Mouse (Mus musculus): Measurements from ENCODE around the gene Sept7. TPM values are rescaled to one million over a fixed set of nuclear protein-coding genes. Genes with fewer than 3 reads are reported as not detected.

Gene Sept7
- polyA plus RNA-seq (2012; rRNA removed), result 225 and 240 TPM in 2 replicates

GRCm38 (mm10) chr9:25252283-25252726, at the start of gene Sept7:
Gene Sept7, plus strand, starts transcription at chr9:25252439.
- WGBS, result under 1% methylated on average over 54 of the region's 54 CpGs
- Histone ChIP-seq H3K27ac (ENCODE audit: insufficient read depth, low read length) (peak within 1 kb of the TSS; percentile 67), H3K4me1 (ENCODE audit: control insufficient read depth, insufficient read depth, low read length) (no peaks in the 10 kb centered on the region), H3K4me3 (replicated peaks; ENCODE audit: insufficient read depth, low read depth, low read length) (peak within 1 kb of the TSS; percentile 99), H3K27me3 (ENCODE audit: control insufficient read depth, insufficient read depth, low read length) (no peaks in the 10 kb centered on the region)
- no peak for TF ChIP-seq CTCF (IDR thresholded peaks at IDR 0.05; ENCODE audit: borderline replicate concordance, insufficient read depth, low read depth, low read length)
- peak; percentile 60; the same call in 1 of the 2 replicates for TF ChIP-seq POLR2A (IDR thresholded peaks at IDR 0.05; ENCODE audit: borderline replicate concordance, insufficient read depth, low read length)
- DNase-seq, result peak; percentile 99

GRCm38 (mm10) chr9:25208087-25208803, 44.0 kb upstream of the Sept7 start:
- 93% methylated on average over 8 of the region's 8 CpGs for WGBS
- H3K4me1 ChIP-seq (ENCODE audit: control insufficient read depth, insufficient read depth, low read length), result no peaks in the 10 kb centered on the region
- no peak overlapping the region for H3K27ac ChIP-seq (ENCODE audit: insufficient read depth, low read length)
- TF ChIP-seq POLR2A (IDR thresholded peaks at IDR 0.05; ENCODE audit: borderline replicate concordance, insufficient read depth, low read length) (no peak), CTCF (IDR thresholded peaks at IDR 0.05; ENCODE audit: borderline replicate concordance, insufficient read depth, low read depth, low read length) (no peak)
- no peak overlapping the region for H3K4me3 ChIP-seq (replicated peaks; ENCODE audit: insufficient read depth, low read depth, low read length)
- DNase-seq, result no peak
- no peaks in the 10 kb centered on the region for H3K27me3 ChIP-seq (ENCODE audit: control insufficient read depth, insufficient read depth, low read length)

DNA sequence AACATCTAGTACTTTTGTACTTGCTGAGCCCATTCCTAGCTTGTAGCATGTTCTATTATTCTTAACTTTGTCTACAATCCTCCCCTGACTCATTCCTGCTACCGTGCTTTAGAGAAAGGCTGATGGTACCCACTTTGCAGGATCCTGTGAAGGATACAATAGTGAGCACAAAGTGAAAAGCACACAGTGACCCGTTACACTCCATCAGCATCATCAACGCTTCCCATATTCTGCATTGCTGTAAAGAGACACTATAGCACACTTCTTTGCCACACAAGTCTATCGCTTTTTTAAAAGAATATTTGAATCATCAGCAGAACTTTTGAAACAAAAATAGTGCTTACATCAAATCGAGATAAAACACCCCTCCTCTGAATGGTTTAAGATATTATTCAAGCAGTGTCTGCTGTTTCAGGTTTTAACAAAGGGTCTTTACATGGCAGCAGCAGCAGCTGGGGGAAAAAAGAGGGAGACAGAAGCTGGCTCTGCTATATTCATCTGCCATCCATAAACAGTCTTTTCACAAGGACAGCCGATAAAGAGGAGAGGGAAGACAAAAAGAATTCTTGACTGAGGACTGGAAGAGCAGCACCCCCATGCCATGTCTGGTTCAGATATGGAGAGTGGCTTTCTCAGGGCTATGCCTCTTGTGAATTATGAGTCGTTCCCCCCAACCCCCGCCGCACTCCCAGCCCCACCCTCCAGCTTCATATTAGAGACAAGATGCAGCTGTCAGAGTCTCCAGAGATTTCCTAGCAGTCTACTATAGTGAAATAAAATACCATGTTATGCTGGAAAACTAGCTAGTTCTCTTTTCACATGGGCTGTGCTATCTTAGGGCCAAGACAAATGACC, 39.7 kb upstream of the Sept7 start:
- no peak for TF ChIP-seq POLR2A (IDR thresholded peaks at IDR 0.05; ENCODE audit: borderline replicate concordance, insufficient read depth, low read length)
- TF ChIP-seq CTCF (IDR thresholded peaks at IDR 0.05; ENCODE audit: borderline replicate concordance, insufficient read depth, low read depth, low read length), result no peak
- 68% methylated on average over 9 of the region's 9 CpGs for WGBS
- Histone ChIP-seq H3K4me1 (ENCODE audit: control insufficient read depth, insufficient read depth, low read length) (no peaks in the 10 kb centered on the region), H3K27me3 (ENCODE audit: control insufficient read depth, insufficient read depth, low read length) (no peaks in the 10 kb centered on the region), H3K27ac (ENCODE audit: insufficient read depth, low read length) (peak overlapping the region; percentile 47; the same call in 1 of the 2 replicates), H3K4me3 (replicated peaks; ENCODE audit: insufficient read depth, low read depth, low read length) (no peak overlapping the region)
- no peak for DNase-seq

DNA sequence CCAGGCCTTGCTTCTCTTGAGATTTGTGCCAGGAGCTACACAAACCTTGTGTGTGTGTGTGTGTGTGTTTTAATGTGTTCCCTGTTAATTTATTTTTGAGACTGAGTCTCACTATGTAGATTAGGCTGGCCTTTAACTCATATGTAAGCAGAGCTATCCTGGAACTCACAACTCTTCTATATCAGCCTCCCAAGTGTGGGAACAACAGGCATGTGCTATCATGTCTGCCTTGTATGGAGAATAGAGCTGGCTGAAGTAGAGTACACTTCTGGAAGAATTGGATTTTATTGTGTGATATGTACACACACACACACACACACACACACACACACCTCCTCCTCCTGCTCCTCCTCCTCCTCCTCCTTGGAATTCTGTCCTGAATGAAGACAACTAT, 39.1 kb upstream of the Sept7 start:
- TF ChIP-seq CTCF (IDR thresholded peaks at IDR 0.05; ENCODE audit: borderline replicate concordance, insufficient read depth, low read depth, low read length) (no peak), POLR2A (IDR thresholded peaks at IDR 0.05; ENCODE audit: borderline replicate concordance, insufficient read depth, low read length) (no peak)
- no peak for DNase-seq
- no peaks in the 10 kb centered on the region for H3K4me1 ChIP-seq (ENCODE audit: control insufficient read depth, insufficient read depth, low read length)
- H3K27ac ChIP-seq (ENCODE audit: insufficient read depth, low read length), result peak overlapping the region; percentile 47; the same call in 1 of the 2 replicates
- H3K27me3 ChIP-seq (ENCODE audit: control insufficient read depth, insufficient read depth, low read length), result no peaks in the 10 kb centered on the region
- H3K4me3 ChIP-seq (replicated peaks; ENCODE audit: insufficient read depth, low read depth, low read length), result no peak overlapping the region

DNA sequence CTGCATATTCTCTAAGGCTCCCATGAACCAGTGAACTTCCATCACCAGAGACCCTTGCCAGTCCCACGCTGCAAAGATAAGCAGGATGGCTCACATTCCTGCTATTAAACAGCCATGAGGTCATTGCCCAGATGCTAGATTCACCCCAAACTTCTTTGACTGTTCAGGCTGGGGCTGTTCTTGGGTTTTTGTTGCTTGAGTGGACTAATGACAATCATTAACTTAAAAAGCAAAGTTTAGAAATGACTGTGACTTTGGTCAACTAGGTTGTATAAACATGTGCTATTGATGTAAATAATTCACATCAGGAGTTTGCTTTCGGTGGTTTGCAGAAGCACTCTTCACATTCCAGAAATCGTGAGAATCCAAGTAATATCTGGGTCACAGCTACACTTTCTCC, 36.8 kb upstream of the Sept7 start:
- H3K27me3 ChIP-seq (ENCODE audit: control insufficient read depth, insufficient read depth, low read length), result no peaks in the 10 kb centered on the region
- no peaks in the 10 kb centered on the region for H3K4me1 ChIP-seq (ENCODE audit: control insufficient read depth, insufficient read depth, low read length)
- no peak overlapping the region for H3K4me3 ChIP-seq (replicated peaks; ENCODE audit: insufficient read depth, low read depth, low read length)
- no peak overlapping the region for H3K27ac ChIP-seq (ENCODE audit: insufficient read depth, low read length)
- WGBS, result 72% methylated on average over 3 of the region's 3 CpGs
- TF ChIP-seq CTCF (IDR thresholded peaks at IDR 0.05; ENCODE audit: borderline replicate concordance, insufficient read depth, low read depth, low read length) (no peak), POLR2A (IDR thresholded peaks at IDR 0.05; ENCODE audit: borderline replicate concordance, insufficient read depth, low read length) (no peak)
- no peak for DNase-seq

DNA sequence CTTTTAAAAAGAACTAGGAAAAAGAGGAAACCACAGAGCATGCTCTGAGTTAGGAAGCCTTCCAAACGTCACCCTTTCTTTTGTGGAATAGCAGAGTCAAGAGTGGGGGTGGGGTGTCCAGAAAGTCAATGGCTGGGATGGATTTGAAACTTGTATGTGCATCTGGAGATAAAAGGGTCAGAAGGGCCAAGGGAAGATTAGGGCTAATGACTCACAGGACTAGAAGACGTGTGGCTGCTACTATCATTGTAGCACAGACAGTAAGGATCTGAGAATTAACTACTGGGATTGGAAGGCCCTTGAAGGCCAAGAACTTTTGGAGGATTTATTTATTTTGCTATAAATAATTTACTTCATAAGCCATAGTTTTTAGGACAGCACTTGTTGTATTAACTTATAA, 36.0 kb upstream of the Sept7 start:
- Histone ChIP-seq H3K4me1 (ENCODE audit: control insufficient read depth, insufficient read depth, low read length) (no peaks in the 10 kb centered on the region), H3K27ac (ENCODE audit: insufficient read depth, low read length) (no peak overlapping the region), H3K4me3 (replicated peaks; ENCODE audit: insufficient read depth, low read depth, low read length) (no peak overlapping the region), H3K27me3 (ENCODE audit: control insufficient read depth, insufficient read depth, low read length) (no peaks in the 10 kb centered on the region)
- DNase-seq, result no peak
- WGBS, result 72% methylated on average over 2 of the region's 2 CpGs
- no peak for TF ChIP-seq POLR2A (IDR thresholded peaks at IDR 0.05; ENCODE audit: borderline replicate concordance, insufficient read depth, low read length)
- no peak for TF ChIP-seq CTCF (IDR thresholded peaks at IDR 0.05; ENCODE audit: borderline replicate concordance, insufficient read depth, low read depth, low read length)

GRCm38 (mm10) chr9:25218954-25219353, 33.3 kb upstream of the Sept7 start:
- 51% methylated on average over 3 of the region's 3 CpGs for WGBS
- Histone ChIP-seq H3K4me3 (replicated peaks; ENCODE audit: insufficient read depth, low read depth, low read length) (no peak overlapping the region), H3K27ac (ENCODE audit: insufficient read depth, low read length) (no peak overlapping the region), H3K4me1 (ENCODE audit: control insufficient read depth, insufficient read depth, low read length) (no peaks in the 10 kb centered on the region), H3K27me3 (ENCODE audit: control insufficient read depth, insufficient read depth, low read length) (no peaks in the 10 kb centered on the region)
- DNase-seq, result no peak
- TF ChIP-seq POLR2A (IDR thresholded peaks at IDR 0.05; ENCODE audit: borderline replicate concordance, insufficient read depth, low read length) (no peak), CTCF (IDR thresholded peaks at IDR 0.05; ENCODE audit: borderline replicate concordance, insufficient read depth, low read depth, low read length) (no peak)

Measured in cerebellum, adult 2 months (tissue).